Mouse (Mus musculus) right cerebral cortex, postnatal 10 days (tissue): ENCODE results near the gene Acyp1.

Experiments used
- DNase-seq, 2 experiments: peaks; one replicate each; pipeline ENCODE4 v3.0.0; 2021; ENCODE audit warnings: low spot score in 2 of 2

Gene Acyp1

GRCm38 (mm10) chr12:85287809-85288485 is at the start of gene Acyp1:
Acyp1 (minus strand) TSS chr12:85288438.
- peak in 1 of 2 experiments; percentile 35 for DNase-seq

GRCm38 (mm10) chr12:85337567-85338311 is 49.5 kb upstream of the Acyp1 start:
- no peak for DNase-seq

- no peak for DNase-seq
These were observed 41.9 kb upstream of the Acyp1 start for GRCm38 (mm10) chr12:85330153-85330552.

GRCm38 (mm10) chr12:85308651-85309050 is 20.4 kb upstream of the Acyp1 start:
- no peak for DNase-seq

GRCm38 (mm10) chr12:85305247-85305892 is 17.1 kb upstream of the Acyp1 start:
- DNase-seq, result peak; percentile 88 to 91

- no peak for DNase-seq
These were observed 16.5 kb upstream of the Acyp1 start for GRCm38 (mm10) chr12:85304725-85305124.

- no peak for DNase-seq
These were observed 15.0 kb upstream of the Acyp1 start for GRCm38 (mm10) chr12:85303256-85303655.

GRCm38 (mm10) chr12:85298835-85299180 is 10.6 kb upstream of the Acyp1 start:
- DNase-seq, result no peak

GRCm38 (mm10) chr12:85298127-85298834 is 10.0 kb upstream of the Acyp1 start:
- no peak for DNase-seq

- no peak for DNase-seq
These were observed 9.2 kb upstream of the Acyp1 start for GRCm38 (mm10) chr12:85297345-85297997.

- no peak for DNase-seq
These were observed 8.7 kb upstream of the Acyp1 start for GRCm38 (mm10) chr12:85296915-85297314.

GRCm38 (mm10) chr12:85295506-85295905 is 7.3 kb upstream of the Acyp1 start:
- DNase-seq, result no peak

GRCm38 (mm10) chr12:85292906-85293305 is 4.7 kb upstream of the Acyp1 start:
- DNase-seq, result no peak

GRCm38 (mm10) chr12:85292288-85292687 is 4.0 kb upstream of the Acyp1 start:
- DNase-seq, result no peak

- DNase-seq, result no peak
These were observed 3.3 kb upstream of the Acyp1 start for GRCm38 (mm10) chr12:85291541-85291940.

- no peak for DNase-seq
These were observed 2.4 kb upstream of the Acyp1 start for GRCm38 (mm10) chr12:85290633-85291032.

- peak in 1 of 2 experiments; percentile 40 for DNase-seq
These were observed 1.1 kb upstream of the Acyp1 start for GRCm38 (mm10) chr12:85289157-85290000.

GRCm38 (mm10) chr12:85288486-85289156 is 383 bp upstream of the Acyp1 start, which contains the start of gene Zc2hc1c:
Zc2hc1c (plus strand) TSS chr12:85288591.
- DNase-seq, result peak; percentile 89

- peak in 1 of 2 experiments; percentile 48 for DNase-seq
These were observed 1.3 kb downstream of the Acyp1 start for GRCm38 (mm10) chr12:85286941-85287340.

GRCm38 (mm10) chr12:85284996-85285395 is 3.2 kb downstream of the Acyp1 start:
- DNase-seq, result no peak
